Mouse (Mus musculus) hindbrain, embryonic 16.5 days (tissue): ENCODE results near the gene Phf20. TPM values are rescaled to one million over a fixed set of nuclear protein-coding genes. Genes with fewer than 3 reads are reported as not detected.
A peak's percentile ranks its signal among the peaks of the same experiment; 100 is the strongest.

ENCODE experiments used
- ATAC-seq: fragments of 200-750 bp; cut with Nextera tagmentation; 2 replicates; pipeline ENCODE4 v1.8.0; 2017; ENCODE audit warnings: moderate TSS enrichment, moderate library complexity
- H3K27ac ChIP-seq: fragments of 300-500 bp; sonication (generic); 2 replicates; pipeline ENCODE4 v1.5.1; 2014; ENCODE audit warnings: low read depth, mild to moderate bottlenecking, control low read depth, low read length, moderate library complexity
- H3K27me3 ChIP-seq: fragments of 300-500 bp; sonication (generic); replicated peaks from 2 replicates; pipeline ENCODE4 v1.6.1; 2014; ENCODE audit warnings: low read length; ENCODE audit not compliant: control insufficient read depth, insufficient read depth
- H3K36me3 ChIP-seq: fragments of 300-500 bp; sonication (generic); 2 replicates; pipeline ENCODE4 v1.6.1; 2014; ENCODE audit warnings: mild to moderate bottlenecking, low read length, moderate library complexity, mixed read lengths; ENCODE audit not compliant: control insufficient read depth, insufficient read depth
- H3K4me1 ChIP-seq: fragments of 300-500 bp; sonication (generic); 2 replicates; pipeline ENCODE4 v1.6.1; 2014; ENCODE audit warnings: low read depth, low read length; ENCODE audit not compliant: control insufficient read depth, insufficient read depth
- H3K4me2 ChIP-seq: fragments of 300-500 bp; sonication (generic); 2 replicates; pipeline ENCODE4 v1.6.1; 2014; ENCODE audit warnings: mild to moderate bottlenecking, low read length, control low read depth, moderate library complexity
- H3K4me3 ChIP-seq: fragments of 300-500 bp; sonication (generic); 2 replicates; pipeline ENCODE4 v1.5.1; 2014; ENCODE audit warnings: mild to moderate bottlenecking, low read length, control low read depth, moderate library complexity
- H3K9ac ChIP-seq: fragments of 300-500 bp; sonication (generic); 2 replicates; pipeline ENCODE4 v1.6.1; 2014; ENCODE audit warnings: low read depth, mild to moderate bottlenecking, control low read depth, low read length, moderate library complexity
- H3K9me3 ChIP-seq: fragments of 300-500 bp; sonication (generic); 2 replicates; pipeline ENCODE4 v1.6.1; 2014; ENCODE audit warnings: mild to moderate bottlenecking, low read length, moderate library complexity; ENCODE audit not compliant: control insufficient read depth
- WGBS: fragments of 180-500 bp; shearing (Covaris S2); extraction: QIAGEN DNeasy Blood & Tissue Kit; methylation state at CpG from one replicate; pipeline ENCODE4 v1.1.7; 2014; 5-methylcytosine and 5-hydroxymethylcytosine counted together
- polyA plus RNA-seq: library from polyadenylated mRNA; unstranded; fragments of >200 nt; fragmentation: Nextera tagmentation; extraction: Ambion mirVana; gene quantifications from 2 replicates; pipeline ENCODE4 v1.2.1, GENCODE M21; 2015

Gene Phf20
- polyA plus RNA-seq, 1 experiment from 2014 or later, result 117 TPM

DNA sequence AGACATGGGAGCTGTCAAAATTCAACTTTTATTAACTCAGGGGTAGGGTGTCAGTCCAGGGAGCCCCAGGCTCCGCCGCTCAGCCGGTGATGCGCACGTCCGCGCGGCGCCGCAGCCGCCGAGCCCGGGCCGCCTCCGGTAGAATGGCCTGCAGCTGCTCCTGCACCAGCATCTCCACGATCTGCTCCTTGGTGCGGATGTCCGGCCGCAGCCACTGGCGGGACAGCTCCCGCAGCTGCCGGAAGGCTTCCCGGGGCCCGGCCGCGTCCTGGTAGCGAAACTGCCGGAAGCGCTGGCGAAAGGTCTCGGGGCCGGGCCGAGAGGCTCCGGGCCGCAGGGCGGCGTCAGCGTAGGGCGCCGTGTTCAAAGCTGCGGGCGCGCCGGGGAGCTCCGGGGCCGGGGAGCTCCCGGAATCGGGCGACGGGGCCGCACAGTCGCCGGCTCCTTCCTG lies 115.6 kb downstream of the Phf20 start:
- Histone ChIP-seq H3K27ac (peak overlapping the region; percentile 98), H3K4me1 (peaks cover 13% of the 10 kb centered on the region), H3K9me3 (no peaks in the 10 kb centered on the region), H3K9ac (peak overlapping the region; percentile 96), H3K4me2 (peak overlapping the region; percentile 68), H3K27me3 (no peaks in the 10 kb centered on the region), H3K36me3 (peaks cover 3% of the 10 kb centered on the region; the same call in 1 of the 2 replicates), H3K4me3 (peak overlapping the region; percentile 93)
- WGBS, result under 1% methylated on average over 48 of the region's 53 CpGs
- peak; percentile 71 for ATAC-seq

- H3K36me3 ChIP-seq, result peaks cover 3% of the 10 kb centered on the region; the same call in 1 of the 2 replicates
- WGBS, result under 1% methylated on average over 44 of the region's 49 CpGs
Measured at GRCm38 (mm10) chr2:156312297-156312897, 116.1 kb downstream of the Phf20 start, which contains the start of the genes Cnbd2 and Scand1. Cnbd2 (plus strand) TSS chr2:156312299. Scand1 (minus strand) TSS chr2:156312704.

GRCm38 (mm10) chr2:156313153-156313552 lies 116.9 kb downstream of the Phf20 start:
- Histone ChIP-seq H3K27me3 (no peaks in the 10 kb centered on the region), H3K4me3 (peak overlapping the region; percentile 93), H3K9me3 (no peaks in the 10 kb centered on the region), H3K9ac (peak overlapping the region; percentile 96), H3K4me2 (peak overlapping the region; percentile 68), H3K4me1 (peaks cover 13% of the 10 kb centered on the region), H3K27ac (peak overlapping the region; percentile 98), H3K36me3 (peaks cover 3% of the 10 kb centered on the region; the same call in 1 of the 2 replicates)
- WGBS, result 65% methylated on average over 3 of the region's 3 CpGs
- ATAC-seq, result no peak

More at GRCm38 (mm10) chr2:156312297-156312897, 116.1 kb downstream of the Phf20 start, which contains the start of the genes Cnbd2 and Scand1:
- H3K4me2 ChIP-seq, result peak within 1 kb of the TSS; percentile 68
- peak within 1 kb of the TSS; percentile 93 for H3K4me3 ChIP-seq
- no peaks in the 10 kb centered on the region for H3K9me3 ChIP-seq
- peak within 1 kb of the TSS; percentile 98 for H3K27ac ChIP-seq
- ATAC-seq, result peak; percentile 96
- peak within 1 kb of the TSS; percentile 96 for H3K9ac ChIP-seq
- no peaks in the 10 kb centered on the region for H3K27me3 ChIP-seq
- H3K4me1 ChIP-seq, result peaks cover 13% of the 10 kb centered on the region

GRCm38 (mm10) chr2:156314811-156315210 lies 118.5 kb downstream of the Phf20 start:
- Histone ChIP-seq H3K27me3 (no peaks in the 10 kb centered on the region), H3K4me1 (peaks cover 13% of the 10 kb centered on the region), H3K4me2 (no peak overlapping the region), H3K9ac (no peak overlapping the region), H3K4me3 (no peak overlapping the region), H3K9me3 (no peaks in the 10 kb centered on the region), H3K36me3 (peaks cover 3% of the 10 kb centered on the region; the same call in 1 of the 2 replicates), H3K27ac (no peak overlapping the region)
- ATAC-seq, result no peak
- WGBS, result 95% methylated on average over 6 of the region's 6 CpGs

DNA sequence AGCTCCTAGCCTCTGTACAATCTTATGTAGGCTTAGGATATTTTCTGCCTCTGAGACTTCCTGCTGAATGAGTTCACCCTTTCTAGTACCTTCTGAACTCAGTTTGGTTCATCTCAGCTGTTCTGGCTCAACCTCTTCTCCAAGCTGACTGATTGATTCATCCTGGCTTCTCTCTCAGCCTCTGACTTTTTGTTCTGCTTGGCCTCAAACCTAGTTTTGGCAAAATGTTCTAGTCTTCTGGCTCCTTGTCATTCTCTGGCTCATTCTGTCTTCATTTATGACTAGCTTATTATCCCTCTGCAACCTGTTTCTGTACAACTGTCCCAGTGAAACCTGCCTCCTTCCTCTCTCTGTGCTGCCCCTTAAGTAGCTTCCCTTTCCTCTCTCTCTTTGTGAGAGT lies 122.2 kb downstream of the Phf20 start:
- H3K4me3 ChIP-seq, result no peak overlapping the region
- ATAC-seq, result no peak
- H3K4me1 ChIP-seq, result peaks cover 3% of the 10 kb centered on the region
- 0 out of 2 replicates have a peak, but pooled peaks cover 2% of the 10 kb centered on the region for H3K9me3 ChIP-seq
- no peak overlapping the region for H3K27ac ChIP-seq
- no peak overlapping the region for H3K9ac ChIP-seq
- H3K27me3 ChIP-seq, result no peaks in the 10 kb centered on the region
- no peak overlapping the region for H3K4me2 ChIP-seq
- H3K36me3 ChIP-seq, result peaks cover 6% of the 10 kb centered on the region; the same call in 1 of the 2 replicates

GRCm38 (mm10) chr2:156321538-156321937 lies 125.3 kb downstream of the Phf20 start:
- Histone ChIP-seq H3K4me2 (no peak overlapping the region), H3K27ac (no peak overlapping the region), H3K36me3 (0 out of 2 replicates have a peak, but pooled peaks cover 3% of the 10 kb centered on the region), H3K9me3 (0 out of 2 replicates have a peak, but pooled peaks cover 2% of the 10 kb centered on the region), H3K9ac (no peak overlapping the region), H3K27me3 (no peaks in the 10 kb centered on the region), H3K4me3 (no peak overlapping the region), H3K4me1 (no peaks in the 10 kb centered on the region)
- WGBS, result 86% methylated on average over 6 of the region's 6 CpGs
- ATAC-seq, result no peak

- Histone ChIP-seq H3K27ac (no peak overlapping the region), H3K36me3 (0 out of 2 replicates have a peak, but pooled peaks cover 3% of the 10 kb centered on the region), H3K4me2 (no peak overlapping the region), H3K4me3 (no peak overlapping the region), H3K27me3 (no peaks in the 10 kb centered on the region), H3K4me1 (no peaks in the 10 kb centered on the region), H3K9ac (no peak overlapping the region), H3K9me3 (0 out of 2 replicates have a peak, but pooled peaks cover 2% of the 10 kb centered on the region)
- ATAC-seq, result no peak
- 66% methylated on average over 6 of the region's 6 CpGs for WGBS
Measured at GRCm38 (mm10) chr2:156324116-156324588, 127.9 kb downstream of the Phf20 start.

GRCm38 (mm10) chr2:156324681-156325080 lies 128.4 kb downstream of the Phf20 start:
- ATAC-seq, result no peak
- no peak overlapping the region for H3K9ac ChIP-seq

GRCm38 (mm10) chr2:156330681-156331080 lies 134.4 kb downstream of the Phf20 start:
- Histone ChIP-seq H3K36me3 (no peaks in the 10 kb centered on the region), H3K27me3 (no peaks in the 10 kb centered on the region), H3K27ac (no peak overlapping the region), H3K4me1 (no peaks in the 10 kb centered on the region), H3K4me3 (no peak overlapping the region), H3K9me3 (no peaks in the 10 kb centered on the region), H3K9ac (no peak overlapping the region), H3K4me2 (no peak overlapping the region)
- 80% methylated on average over 1 of the region's 1 CpGs for WGBS
- no peak for ATAC-seq

More at GRCm38 (mm10) chr2:156324681-156325080, 128.4 kb downstream of the Phf20 start:
- Histone ChIP-seq H3K27ac (no peak overlapping the region), H3K9me3 (0 out of 2 replicates have a peak, but pooled peaks cover 2% of the 10 kb centered on the region), H3K36me3 (0 out of 2 replicates have a peak, but pooled peaks cover 3% of the 10 kb centered on the region), H3K4me2 (no peak overlapping the region), H3K4me1 (no peaks in the 10 kb centered on the region), H3K4me3 (no peak overlapping the region), H3K27me3 (no peaks in the 10 kb centered on the region)
- 52% methylated on average over 5 of the region's 5 CpGs for WGBS
